Mouse (Mus musculus): Measurements from ENCODE around the gene Rasgef1b. TPM values are rescaled to one million over a fixed set of nuclear protein-coding genes. Genes with fewer than 3 reads are reported as not detected.

The Rasgef1b gene
- total and polyA plus RNA-seq, 2 experiments = 4.0 to 20.4 TPM

GRCm38 (mm10) chr5:99701811-99702210, 27.1 kb downstream of the Rasgef1b start:
- Histone ChIP-seq H3K27ac (replicated peaks; ENCODE audit: insufficient read depth, low read depth, low read length) (no peak overlapping the region), H3K36me3 (ENCODE audit: control insufficient read depth, insufficient read depth, low read length) (no peaks in the 10 kb centered on the region), H3K9ac (ENCODE audit: low read depth, low read length) (no peak overlapping the region), H3K79me2 (ENCODE audit: control insufficient read depth, insufficient read depth, low read length) (no peaks in the 10 kb centered on the region), H3K4me1 (ENCODE audit: control insufficient read depth, insufficient read depth, low read length) (no peaks in the 10 kb centered on the region), H3K27me3 (ENCODE audit: control insufficient read depth, insufficient read depth, low read length) (no peaks in the 10 kb centered on the region; the same call in 1 of the 2 replicates), H3K4me3 (ENCODE audit: insufficient read depth, low read depth, low read length) (no peak overlapping the region)
- no peak for DNase-seq (ENCODE audit: extremely low read depth, low read depth, low spot score)
- 92% methylated on average over 5 of the region's 5 CpGs for WGBS
- TF ChIP-seq POLR2A (IDR thresholded peaks at IDR 0.05; ENCODE audit: extremely low read depth, insufficient read depth, low read length) = no peak
- TF ChIP-seq CTCF (IDR thresholded peaks at IDR 0.05; ENCODE audit: low read depth, low read length) = no peak

DNA sequence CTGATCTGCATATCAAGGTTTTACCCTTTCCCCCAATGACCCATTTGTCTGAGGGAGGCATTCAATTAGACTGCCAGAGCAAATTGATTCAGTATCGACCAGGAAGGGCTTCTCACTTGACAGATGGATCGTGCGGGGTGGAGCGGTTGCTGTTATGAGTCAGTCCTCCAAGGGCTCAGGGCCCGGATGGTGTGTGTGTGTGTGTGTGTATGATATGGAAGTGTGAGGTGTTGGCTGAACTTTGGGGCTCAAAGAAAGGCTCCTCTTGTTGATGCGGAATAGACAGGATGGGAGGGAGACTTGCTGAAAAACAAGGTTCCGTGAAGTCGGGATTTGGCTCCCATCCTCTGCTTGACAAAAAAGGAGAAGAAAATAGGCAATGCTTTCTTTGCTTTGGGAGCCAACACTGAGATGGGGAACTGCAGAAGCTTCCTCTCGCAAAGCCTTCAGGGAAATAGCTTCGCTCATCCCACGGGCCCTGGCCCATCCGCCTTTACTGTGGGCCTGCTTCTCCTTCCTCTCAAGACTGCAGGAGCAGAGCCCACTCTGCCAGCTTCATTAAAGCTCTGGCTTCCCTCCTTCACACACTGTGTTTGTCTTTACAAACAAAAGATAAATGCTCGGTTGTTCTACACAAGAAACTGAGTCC, 34.0 kb downstream of the Rasgef1b start:
- WGBS = 76% methylated on average over 13 of the region's 13 CpGs
- no peak overlapping the region for H3K4me3 ChIP-seq (ENCODE audit: insufficient read depth, low read depth, low read length)

GRCm38 (mm10) chr5:99689909-99690308, 39.0 kb downstream of the Rasgef1b start:
- no peaks in the 10 kb centered on the region for H3K36me3 ChIP-seq (ENCODE audit: control insufficient read depth, insufficient read depth, low read length)
- no peak overlapping the region for H3K9ac ChIP-seq (ENCODE audit: low read depth, low read length)
- no peaks in the 10 kb centered on the region for H3K4me1 ChIP-seq (ENCODE audit: control insufficient read depth, insufficient read depth, low read length)
- H3K27me3 ChIP-seq (ENCODE audit: control insufficient read depth, insufficient read depth, low read length) = peaks cover 4% of the 10 kb centered on the region; the same call in 1 of the 2 replicates
- H3K4me3 ChIP-seq (ENCODE audit: insufficient read depth, low read depth, low read length) = no peak overlapping the region
- TF ChIP-seq POLR2A (IDR thresholded peaks at IDR 0.05; ENCODE audit: extremely low read depth, insufficient read depth, low read length) (no peak), CTCF (IDR thresholded peaks at IDR 0.05; ENCODE audit: low read depth, low read length) (no peak)
- no peak overlapping the region for H3K27ac ChIP-seq (replicated peaks; ENCODE audit: insufficient read depth, low read depth, low read length)
- no peak for DNase-seq (ENCODE audit: extremely low read depth, low read depth, low spot score)
- 50% methylated on average over 7 of the region's 7 CpGs for WGBS
- H3K79me2 ChIP-seq (ENCODE audit: control insufficient read depth, insufficient read depth, low read length) = no peaks in the 10 kb centered on the region

More for the DNA sequence above, 34.0 kb downstream of the Rasgef1b start:
- Histone ChIP-seq H3K27me3 (ENCODE audit: control insufficient read depth, insufficient read depth, low read length) (peaks cover 4% of the 10 kb centered on the region; the same call in 1 of the 2 replicates), H3K9ac (ENCODE audit: low read depth, low read length) (no peak overlapping the region), H3K27ac (replicated peaks; ENCODE audit: insufficient read depth, low read depth, low read length) (no peak overlapping the region), H3K36me3 (ENCODE audit: control insufficient read depth, insufficient read depth, low read length) (no peaks in the 10 kb centered on the region), H3K79me2 (ENCODE audit: control insufficient read depth, insufficient read depth, low read length) (no peaks in the 10 kb centered on the region), H3K4me1 (ENCODE audit: control insufficient read depth, insufficient read depth, low read length) (no peaks in the 10 kb centered on the region)
- no peak for TF ChIP-seq POLR2A (IDR thresholded peaks at IDR 0.05; ENCODE audit: extremely low read depth, insufficient read depth, low read length)
- TF ChIP-seq CTCF (IDR thresholded peaks at IDR 0.05; ENCODE audit: low read depth, low read length) = no peak
- peak; percentile 31 for DNase-seq (ENCODE audit: extremely low read depth, low read depth, low spot score)

DNA sequence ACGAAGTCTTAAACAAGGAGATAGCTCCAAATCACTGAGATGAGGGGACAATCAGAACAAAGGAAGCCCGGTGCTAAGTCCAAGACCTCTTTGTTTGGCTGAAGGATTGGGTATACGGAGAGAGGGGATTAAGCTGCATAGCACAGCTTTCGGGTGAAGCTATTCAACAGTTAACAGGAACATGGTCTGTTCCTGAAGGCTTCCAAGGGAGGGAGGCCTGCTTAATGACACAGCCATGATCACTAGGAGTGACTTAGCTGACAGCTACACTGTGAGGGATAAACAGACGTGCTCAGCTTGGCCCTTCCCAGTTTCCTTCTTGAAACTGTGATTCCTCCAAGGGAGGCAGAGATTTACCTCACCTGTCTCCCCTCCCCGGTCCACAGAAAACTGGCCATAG, 41.0 kb downstream of the Rasgef1b start:
- H3K4me1 ChIP-seq (ENCODE audit: control insufficient read depth, insufficient read depth, low read length) = no peaks in the 10 kb centered on the region
- no peak overlapping the region for H3K4me3 ChIP-seq (ENCODE audit: insufficient read depth, low read depth, low read length)
- H3K79me2 ChIP-seq (ENCODE audit: control insufficient read depth, insufficient read depth, low read length) = no peaks in the 10 kb centered on the region
- no peaks in the 10 kb centered on the region for H3K36me3 ChIP-seq (ENCODE audit: control insufficient read depth, insufficient read depth, low read length)
- H3K27ac ChIP-seq (replicated peaks; ENCODE audit: insufficient read depth, low read depth, low read length) = no peak overlapping the region
- H3K9ac ChIP-seq (ENCODE audit: low read depth, low read length) = no peak overlapping the region
- H3K27me3 ChIP-seq (ENCODE audit: control insufficient read depth, insufficient read depth, low read length) = peaks cover 4% of the 10 kb centered on the region; the same call in 1 of the 2 replicates
- DNase-seq (ENCODE audit: extremely low read depth, low read depth, low spot score) = no peak
- 56% methylated on average over 6 of the region's 6 CpGs for WGBS
- TF ChIP-seq POLR2A (IDR thresholded peaks at IDR 0.05; ENCODE audit: extremely low read depth, insufficient read depth, low read length) = no peak
- TF ChIP-seq CTCF (IDR thresholded peaks at IDR 0.05; ENCODE audit: low read depth, low read length) = no peak

DNA sequence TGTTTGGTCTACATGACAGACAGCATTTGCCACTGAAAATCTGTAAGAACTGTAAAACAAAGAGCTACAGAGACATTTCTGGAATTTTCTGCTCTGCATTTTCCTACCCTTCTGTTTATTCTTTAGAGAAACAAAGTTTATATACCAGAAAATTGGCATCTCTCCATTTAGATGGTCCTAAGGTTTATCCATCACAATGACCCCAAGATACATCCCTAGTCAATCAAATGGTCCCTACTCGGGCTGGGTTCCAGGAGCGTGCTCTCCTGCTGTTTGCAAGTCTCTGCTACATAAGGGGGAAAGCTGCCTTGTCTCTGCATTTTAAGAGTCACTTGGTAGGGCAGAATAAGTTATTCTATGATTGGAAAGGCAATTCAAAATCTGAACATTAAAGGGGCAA, 44.8 kb downstream of the Rasgef1b start:
- H3K79me2 ChIP-seq (ENCODE audit: control insufficient read depth, insufficient read depth, low read length) = no peaks in the 10 kb centered on the region
- H3K4me1 ChIP-seq (ENCODE audit: control insufficient read depth, insufficient read depth, low read length) = no peaks in the 10 kb centered on the region
- no peak for DNase-seq (ENCODE audit: extremely low read depth, low read depth, low spot score)
- no peak overlapping the region for H3K27ac ChIP-seq (replicated peaks; ENCODE audit: insufficient read depth, low read depth, low read length)
- no peaks in the 10 kb centered on the region for H3K27me3 ChIP-seq (ENCODE audit: control insufficient read depth, insufficient read depth, low read length)
- H3K4me3 ChIP-seq (ENCODE audit: insufficient read depth, low read depth, low read length) = no peak overlapping the region
- TF ChIP-seq POLR2A (IDR thresholded peaks at IDR 0.05; ENCODE audit: extremely low read depth, insufficient read depth, low read length) (no peak), CTCF (IDR thresholded peaks at IDR 0.05; ENCODE audit: low read depth, low read length) (no peak)
- no peak overlapping the region for H3K9ac ChIP-seq (ENCODE audit: low read depth, low read length)
- no peaks in the 10 kb centered on the region for H3K36me3 ChIP-seq (ENCODE audit: control insufficient read depth, insufficient read depth, low read length)
- WGBS = 57% methylated on average over 2 of the region's 2 CpGs

GRCm38 (mm10) chr5:99669971-99670571, 58.8 kb downstream of the Rasgef1b start:
- no peak overlapping the region for H3K9ac ChIP-seq (ENCODE audit: low read depth, low read length)
- H3K4me1 ChIP-seq (ENCODE audit: control insufficient read depth, insufficient read depth, low read length) = no peaks in the 10 kb centered on the region; the same call in 1 of the 2 replicates
- no peak overlapping the region for H3K4me3 ChIP-seq (ENCODE audit: insufficient read depth, low read depth, low read length)
- no peak overlapping the region for H3K27ac ChIP-seq (replicated peaks; ENCODE audit: insufficient read depth, low read depth, low read length)
- no peaks in the 10 kb centered on the region for H3K79me2 ChIP-seq (ENCODE audit: control insufficient read depth, insufficient read depth, low read length)
- peak; percentile 16 for DNase-seq (ENCODE audit: extremely low read depth, low read depth, low spot score)
- no peaks in the 10 kb centered on the region for H3K36me3 ChIP-seq (ENCODE audit: control insufficient read depth, insufficient read depth, low read length)
- 45% methylated on average over 9 of the region's 9 CpGs for WGBS
- H3K27me3 ChIP-seq (ENCODE audit: control insufficient read depth, insufficient read depth, low read length) = no peaks in the 10 kb centered on the region
- TF ChIP-seq CTCF (IDR thresholded peaks at IDR 0.05; ENCODE audit: low read depth, low read length) (no peak), POLR2A (IDR thresholded peaks at IDR 0.05; ENCODE audit: extremely low read depth, insufficient read depth, low read length) (no peak)

All from liver, adult 2 months (tissue).